Mouse (Mus musculus): Measurements from ENCODE around the gene Gm1604a.
"Not testable (repeated sequence)": the region's sequence is repeated elsewhere in the genome, so short reads cannot be mapped to it uniquely, and the experiment has no call there.

Gm1604a gene

DNA sequence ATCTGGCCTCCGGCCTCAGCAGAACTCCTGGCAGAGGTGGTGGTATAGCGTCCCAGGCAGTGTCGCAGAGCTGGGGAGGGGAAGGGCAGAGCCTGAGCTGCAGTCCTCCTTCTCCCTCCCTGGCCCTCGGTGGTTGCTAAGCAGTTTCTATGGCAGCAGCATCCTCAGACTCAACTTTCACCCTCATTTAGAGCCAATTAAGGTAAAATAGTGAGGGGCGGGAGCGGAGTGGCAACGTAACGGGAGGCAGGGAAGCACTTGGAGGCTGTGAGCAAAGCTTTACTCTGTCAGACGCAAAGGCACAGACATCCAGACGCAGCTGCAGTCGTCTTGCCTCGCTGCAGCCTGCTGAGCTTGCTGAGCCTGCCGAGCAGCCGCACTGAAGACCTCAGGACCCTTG, at the start of gene Gm1604a:
Gm1604a (plus strand) TSS at position 312 of the 400 bp plus-strand sequence.
- not testable (repeated sequence) for DNase-seq (ENCODE audit: low spot score)

DNA sequence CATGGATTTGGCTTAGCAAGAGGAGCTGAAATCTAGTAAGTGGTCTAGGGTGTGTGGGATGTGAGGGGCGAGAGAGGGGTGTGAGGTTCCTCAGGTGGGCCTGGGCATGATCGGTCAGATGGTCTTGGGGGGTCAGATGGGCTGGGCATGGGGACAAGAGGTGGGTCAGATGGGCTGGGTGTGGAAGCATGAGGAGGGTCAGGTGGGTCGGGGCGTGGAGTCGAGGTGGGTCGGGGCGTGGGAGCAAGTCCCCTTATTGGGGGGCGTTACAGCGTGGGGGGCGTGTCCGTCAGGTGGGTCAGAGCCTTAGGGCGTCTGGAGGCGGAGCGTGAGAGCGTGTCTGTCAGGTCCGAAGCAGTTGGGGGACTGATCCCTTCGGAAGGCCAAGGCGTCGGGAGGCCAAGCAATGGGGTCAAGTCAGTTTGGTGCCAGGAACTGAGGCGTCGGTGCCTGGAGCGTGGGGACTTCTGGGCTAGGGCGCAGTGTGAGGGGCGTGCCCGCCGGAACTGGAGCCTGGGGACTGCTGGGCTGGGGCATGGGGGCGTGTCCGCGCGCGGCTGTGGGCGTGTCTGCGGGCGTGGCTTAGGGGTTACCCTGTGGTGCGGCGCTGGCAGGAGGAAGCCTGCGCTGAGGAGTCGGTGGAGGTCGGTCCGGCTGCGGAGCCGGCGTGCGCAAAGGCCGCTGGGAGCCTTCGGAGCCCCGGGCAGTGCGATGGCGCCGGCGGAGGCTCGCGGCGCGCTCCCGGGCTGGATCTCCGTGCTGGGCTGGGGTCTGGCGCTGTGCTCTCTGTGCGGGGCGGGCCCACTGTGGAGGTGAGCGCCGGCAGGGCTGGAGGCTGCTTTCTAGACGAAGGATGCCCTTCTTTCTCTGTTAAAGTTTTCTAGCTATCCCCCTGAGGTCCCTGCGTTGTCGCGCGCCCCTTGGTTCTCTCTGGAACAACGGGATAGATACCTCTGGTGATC, 46.8 kb upstream of the Gm1604a start, which contains the start of gene Gm49721:
Gm49721 (plus strand) TSS at position 618 of the 962 bp plus-strand sequence.
- DNase-seq (ENCODE audit: low spot score): peak; percentile 55

DNA sequence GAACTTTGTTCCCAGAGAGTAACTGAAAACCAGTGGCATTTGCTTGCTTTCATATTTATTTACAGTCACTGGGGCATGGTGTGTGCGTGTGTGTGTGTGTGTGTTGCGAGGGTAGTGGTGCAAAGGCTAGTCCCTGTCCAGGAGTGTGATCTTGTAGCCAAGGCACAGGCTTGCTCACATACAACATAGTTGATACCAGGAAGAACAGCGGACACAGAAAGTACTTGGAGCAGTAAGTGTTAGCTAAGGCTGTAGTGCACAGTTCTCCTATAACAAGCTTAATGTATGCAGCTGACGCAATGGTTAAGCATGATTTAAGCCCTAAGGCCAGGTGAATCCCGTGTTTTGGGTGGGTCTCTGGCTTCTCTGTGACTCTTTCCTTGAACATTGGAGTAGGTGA, 46.0 kb upstream of the Gm1604a start:
- not testable (repeated sequence) for DNase-seq (ENCODE audit: low spot score)

DNA sequence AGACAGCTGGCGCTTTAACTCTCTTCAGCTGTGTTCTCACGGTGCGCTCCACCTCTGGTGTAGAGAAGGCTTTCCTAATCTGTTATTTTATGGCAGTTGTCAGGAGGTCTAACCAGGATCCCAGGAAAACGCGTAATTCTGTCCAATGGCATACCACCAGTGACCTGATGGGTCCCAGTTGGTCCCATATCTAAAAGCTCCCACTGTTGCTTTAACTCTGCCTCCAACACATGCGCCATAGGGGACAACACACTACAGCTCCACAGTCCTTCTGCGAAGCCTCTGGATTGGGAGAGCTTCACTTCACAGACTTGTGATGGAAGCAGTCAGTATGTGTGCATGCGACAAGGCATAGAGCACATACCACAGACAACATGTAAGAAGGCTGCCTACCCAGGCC, 45.2 kb upstream of the Gm1604a start:
- not testable (repeated sequence) for DNase-seq (ENCODE audit: low spot score)

DNA sequence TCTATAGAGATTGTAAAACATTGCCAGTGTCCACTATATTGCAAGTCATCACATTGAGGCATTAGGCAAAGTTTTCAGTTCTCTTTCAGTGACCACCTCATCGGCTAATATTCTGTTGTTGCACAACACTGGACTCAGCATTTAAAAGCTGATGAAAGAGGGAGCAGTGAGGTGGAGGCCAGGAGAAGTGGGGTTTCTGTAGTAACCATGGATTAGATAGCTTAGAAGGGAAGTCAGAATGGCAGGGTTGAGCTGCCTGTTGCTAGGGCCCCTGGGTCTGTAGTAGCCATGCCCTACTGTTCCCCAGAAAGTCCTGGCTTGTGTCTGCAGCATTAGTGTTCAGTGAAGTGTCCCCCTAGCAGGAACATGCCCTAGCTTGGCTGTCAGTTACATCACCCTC, 39.2 kb upstream of the Gm1604a start:
- DNase-seq (ENCODE audit: low spot score): not testable (repeated sequence)

DNA sequence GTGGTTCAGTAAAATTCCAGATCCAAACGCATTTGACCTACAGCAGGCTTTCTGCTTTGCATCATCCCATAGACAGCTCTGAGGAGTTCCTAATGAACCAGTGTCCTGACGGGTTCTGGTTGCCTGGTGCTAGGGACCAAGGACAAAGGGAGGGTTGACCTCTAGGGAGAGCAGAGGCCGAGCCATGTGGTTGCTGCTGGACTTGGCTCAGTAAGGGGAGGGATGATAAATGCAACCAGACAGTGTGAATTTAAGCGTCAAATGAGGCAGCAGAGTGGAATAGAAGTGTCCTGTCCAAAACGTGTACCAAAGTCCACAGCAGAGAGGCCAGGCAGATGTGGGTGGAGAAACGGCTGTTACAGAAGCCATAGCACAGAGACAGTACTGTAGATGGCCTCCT, 29.9 kb upstream of the Gm1604a start:
- not testable (repeated sequence) for DNase-seq (ENCODE audit: low spot score)

DNA sequence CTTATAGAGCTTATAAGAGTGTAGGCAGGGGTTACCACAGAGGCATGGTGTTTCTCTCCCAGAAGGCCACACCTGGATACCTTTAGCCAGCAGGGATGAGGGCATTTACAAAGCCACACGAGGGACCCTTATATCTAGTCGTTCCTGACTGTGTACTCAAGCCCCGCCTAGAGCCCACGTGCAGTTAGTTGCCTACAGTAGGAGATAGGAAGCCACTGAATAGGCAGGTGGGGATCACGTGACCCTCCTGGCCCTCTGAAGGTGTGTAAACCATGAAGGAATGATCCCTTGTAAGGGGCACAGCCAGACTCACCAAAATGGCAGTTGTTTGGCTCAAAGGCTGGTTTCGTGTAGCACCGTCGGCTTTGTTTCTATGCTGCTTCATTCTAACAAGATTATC, 28.5 kb upstream of the Gm1604a start:
- DNase-seq (ENCODE audit: low spot score): not testable (repeated sequence)

DNA sequence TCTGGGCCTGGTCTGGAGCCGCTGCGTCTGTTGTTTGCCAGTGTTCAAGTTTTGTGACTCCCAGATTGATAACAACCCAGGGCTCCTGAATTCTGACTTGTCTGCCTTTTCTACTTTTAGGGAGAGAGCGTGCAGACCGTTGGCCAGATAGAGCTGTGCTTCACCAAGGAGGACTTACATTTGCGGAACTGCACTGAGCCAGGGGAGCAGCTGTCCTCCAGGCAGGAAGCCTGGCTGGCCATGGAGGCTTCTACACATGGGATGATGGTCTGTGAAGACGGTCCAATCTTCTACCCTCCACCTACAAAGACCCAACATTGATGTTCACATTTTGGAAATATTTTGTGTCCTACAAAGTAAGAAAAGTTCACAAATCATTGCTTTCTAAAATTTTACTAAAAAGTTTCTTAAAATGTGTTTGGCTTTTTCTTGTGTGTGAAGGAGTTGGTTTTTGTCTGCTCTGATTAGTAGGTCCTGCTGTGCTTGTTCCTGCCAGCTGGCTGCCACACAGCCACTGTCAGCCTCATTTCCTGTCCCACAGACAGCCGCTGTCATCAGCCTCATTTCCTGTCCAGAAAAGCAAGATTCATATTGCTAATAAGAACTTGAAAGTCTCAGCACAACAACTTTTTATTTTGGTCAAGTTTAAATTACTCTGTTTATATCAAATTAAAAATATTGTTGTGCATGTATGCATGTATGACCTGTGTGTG, 27.4 kb upstream of the Gm1604a start:
- not testable (repeated sequence) for DNase-seq (ENCODE audit: low spot score)

DNA sequence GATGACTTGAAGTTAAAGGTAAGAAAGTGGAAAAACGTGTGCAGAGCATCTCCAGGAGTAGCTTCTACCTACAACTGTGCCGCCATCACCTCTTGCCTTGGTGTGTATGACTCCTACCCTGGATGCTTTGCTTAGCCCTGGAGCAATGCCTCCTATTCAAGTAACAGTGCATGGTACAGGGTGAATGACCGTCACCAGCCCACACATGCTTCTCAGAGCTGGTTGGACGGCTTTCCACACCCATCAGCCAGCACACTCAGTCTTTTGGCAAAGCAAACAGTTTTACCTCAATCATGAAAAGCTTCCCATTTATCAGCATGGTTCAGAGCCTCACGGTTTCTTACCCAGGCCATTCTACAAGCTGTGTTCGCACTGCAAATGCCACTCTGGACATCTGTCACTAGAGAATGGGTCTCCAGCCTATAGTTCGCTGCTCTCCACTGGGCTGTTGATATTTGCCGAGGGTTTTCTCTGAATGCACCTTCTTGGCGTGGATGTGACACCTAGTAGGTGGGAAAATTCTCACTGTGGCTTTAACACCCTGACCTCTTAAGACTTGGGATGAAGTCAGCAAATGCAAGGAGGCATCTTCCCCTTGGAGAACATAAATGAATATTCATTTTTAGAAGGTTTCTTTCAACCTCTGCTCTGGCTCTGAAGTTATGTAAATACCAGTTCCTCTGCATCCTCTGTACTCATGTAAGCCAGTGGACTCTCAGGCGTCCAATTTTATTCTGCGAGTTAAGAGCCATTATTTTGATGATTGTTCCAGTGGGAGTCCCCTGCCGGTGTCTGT, 23.4 kb upstream of the Gm1604a start:
- not testable (repeated sequence) for DNase-seq (ENCODE audit: low spot score)

DNA sequence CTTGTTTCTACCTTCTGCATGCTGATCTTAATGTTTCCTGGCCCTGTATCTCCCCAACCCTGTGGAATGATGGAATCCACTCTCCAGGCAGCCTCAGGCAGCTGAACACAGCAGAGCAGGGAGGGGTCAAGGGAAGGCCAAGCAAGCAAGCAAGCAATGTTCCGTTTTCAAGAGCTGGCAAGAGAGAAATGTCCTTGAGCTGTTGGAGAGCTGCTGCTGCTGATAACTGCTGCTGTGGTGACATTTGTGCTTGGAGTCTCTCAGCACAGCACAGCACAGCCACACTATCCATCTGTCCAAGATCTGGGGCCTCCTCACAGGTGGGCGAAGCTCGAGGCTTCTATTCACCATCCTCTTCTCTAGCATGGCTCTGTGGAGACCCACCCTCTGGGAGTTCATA, 22.0 kb upstream of the Gm1604a start:
- not testable (repeated sequence) for DNase-seq (ENCODE audit: low spot score)

DNA sequence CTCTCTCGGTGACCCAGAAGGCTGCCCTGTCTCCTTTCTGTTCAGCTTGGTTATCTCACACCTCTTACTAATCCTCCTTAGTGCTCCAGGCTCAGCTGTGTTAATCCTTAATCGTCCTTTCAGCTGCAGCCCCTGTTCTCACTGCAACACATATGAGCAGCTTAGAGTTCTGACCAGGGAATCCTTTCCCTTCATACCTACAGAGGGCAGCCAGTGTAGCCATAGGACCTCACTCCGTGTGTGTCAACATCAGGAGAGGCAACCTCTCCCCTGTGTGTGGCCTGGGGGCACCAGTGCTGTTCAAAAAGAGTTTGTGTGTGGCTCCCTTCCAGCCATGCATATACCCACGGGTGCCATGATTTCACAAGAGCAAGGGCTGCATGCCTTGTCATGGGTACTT, 19.7 kb upstream of the Gm1604a start:
- DNase-seq (ENCODE audit: low spot score): not testable (repeated sequence)

DNA sequence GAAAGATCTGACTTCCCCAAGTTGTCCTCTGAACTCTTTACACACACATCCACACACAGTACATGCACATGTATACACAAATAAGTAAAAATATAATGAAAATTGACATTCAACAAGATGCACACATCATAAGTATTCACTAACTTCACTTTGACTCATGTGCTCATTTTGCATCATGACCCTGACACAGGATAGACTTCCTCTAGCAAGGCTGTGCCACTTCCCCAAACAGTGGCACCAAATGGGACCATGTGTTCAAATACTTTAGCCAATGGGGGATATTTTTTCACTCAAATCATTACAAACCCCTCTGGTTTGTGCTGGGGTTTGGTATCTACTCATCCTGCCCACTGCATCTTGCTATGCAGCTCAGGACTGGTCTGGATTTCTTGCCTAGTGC, 16.5 kb upstream of the Gm1604a start:
- not testable (repeated sequence) for DNase-seq (ENCODE audit: low spot score)

DNA sequence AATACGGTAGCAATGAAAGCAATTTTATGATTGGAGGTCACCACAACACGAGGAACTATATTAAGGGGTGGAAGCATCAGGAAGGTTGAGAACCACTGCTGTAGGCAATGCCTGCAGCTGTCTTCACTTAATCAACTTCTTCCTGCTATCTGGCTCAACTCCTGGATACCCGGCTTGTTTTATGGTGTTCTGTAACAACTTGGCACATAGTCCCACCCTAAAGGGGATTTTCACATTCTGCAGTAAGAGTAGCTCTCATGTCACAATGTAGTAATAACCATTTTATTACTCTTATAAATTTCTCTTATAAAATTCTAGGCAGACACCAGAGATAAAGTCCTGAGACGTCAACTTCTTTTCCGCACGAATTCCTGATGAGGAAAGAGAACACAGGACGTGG, 15.9 kb upstream of the Gm1604a start:
- DNase-seq (ENCODE audit: low spot score): not testable (repeated sequence)

DNA sequence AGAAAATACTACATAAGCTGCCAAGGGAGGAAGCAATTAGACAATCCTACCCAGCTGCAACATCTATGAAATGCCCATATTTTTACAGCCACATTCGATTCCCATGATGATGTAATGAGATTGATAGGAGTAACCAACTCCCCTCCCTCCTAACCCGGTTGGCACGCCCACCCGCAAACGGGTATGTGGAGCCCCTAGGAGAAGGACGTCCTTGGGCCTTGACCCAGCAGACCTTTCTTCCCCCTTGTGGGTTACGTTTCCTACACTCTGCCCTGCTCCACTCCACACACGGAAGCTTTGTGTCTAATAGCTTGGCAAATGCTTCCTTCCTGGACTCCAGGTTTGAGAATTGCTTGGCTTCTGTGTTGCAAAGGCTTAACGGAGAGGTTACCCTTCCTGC, 15.5 kb upstream of the Gm1604a start:
- DNase-seq (ENCODE audit: low spot score): not testable (repeated sequence)

DNA sequence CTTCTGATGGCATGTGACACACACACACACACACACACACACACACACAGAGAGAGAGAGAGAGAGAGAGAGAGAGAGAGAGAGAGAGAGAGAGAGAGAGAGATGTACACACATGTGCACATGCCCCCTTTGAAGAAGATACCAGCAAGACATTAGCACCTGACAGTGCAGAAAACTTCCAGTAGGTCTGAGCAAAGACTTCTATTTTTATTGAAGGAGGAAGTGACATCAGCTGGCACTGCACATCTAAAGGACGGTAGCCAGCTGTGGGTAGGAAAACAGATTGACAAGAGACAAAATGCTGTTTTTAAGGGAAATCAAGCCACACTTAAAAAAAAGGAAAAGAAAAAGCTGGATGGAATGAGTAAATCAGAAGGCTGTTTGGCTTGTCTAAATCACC, 11.2 kb upstream of the Gm1604a start:
- not testable (repeated sequence) for DNase-seq (ENCODE audit: low spot score)

DNA sequence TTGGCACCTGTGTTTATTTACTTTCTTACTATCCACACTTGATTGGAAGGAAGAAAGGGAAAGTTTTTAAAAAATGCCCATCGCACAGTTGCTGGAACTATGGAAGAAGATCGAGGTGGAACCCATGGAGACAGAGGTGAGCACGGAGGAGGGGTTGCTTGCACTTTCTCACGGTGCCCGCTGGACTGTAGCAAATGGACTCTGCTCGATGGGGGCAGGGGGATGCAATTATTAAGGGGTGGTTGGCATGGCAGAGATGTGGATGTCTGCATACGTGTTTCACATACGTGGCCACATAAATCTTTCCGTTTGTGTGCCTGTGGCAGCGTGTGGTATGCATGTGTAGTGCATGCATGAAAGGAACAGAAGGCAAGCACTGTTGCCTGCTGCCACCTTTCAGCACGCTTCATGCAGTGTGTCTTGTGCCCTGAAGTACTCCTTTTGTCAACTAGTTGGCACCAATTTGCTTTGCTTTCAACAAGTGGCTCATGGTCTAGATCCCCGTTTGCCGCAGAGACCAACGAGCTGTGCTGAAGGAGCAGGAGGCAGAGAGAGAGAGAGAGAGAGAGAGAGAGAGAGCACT, 487 bp downstream of the Gm1604a start:
- DNase-seq (ENCODE audit: low spot score): not testable (repeated sequence)

DNA sequence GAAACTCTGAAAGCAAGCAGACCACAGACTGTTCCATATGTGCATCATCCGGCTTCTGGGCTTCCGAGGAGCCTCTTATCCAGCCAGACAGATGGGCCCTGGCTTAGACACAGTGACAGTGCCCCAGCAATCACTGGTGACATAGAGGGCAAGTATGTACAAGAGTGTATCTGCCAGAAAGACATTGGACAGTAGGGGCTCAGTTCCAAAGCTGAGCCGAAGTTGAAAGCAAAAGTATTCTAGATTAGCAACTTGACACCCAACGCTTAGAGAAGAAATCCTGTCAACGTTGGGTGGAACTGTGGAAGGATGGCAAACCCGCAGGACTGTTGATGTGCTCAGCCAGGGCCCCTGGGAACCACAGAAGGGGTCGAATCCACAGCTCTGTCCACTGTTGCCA, 4.8 kb downstream of the Gm1604a start:
- DNase-seq (ENCODE audit: low spot score): not testable (repeated sequence)

DNA sequence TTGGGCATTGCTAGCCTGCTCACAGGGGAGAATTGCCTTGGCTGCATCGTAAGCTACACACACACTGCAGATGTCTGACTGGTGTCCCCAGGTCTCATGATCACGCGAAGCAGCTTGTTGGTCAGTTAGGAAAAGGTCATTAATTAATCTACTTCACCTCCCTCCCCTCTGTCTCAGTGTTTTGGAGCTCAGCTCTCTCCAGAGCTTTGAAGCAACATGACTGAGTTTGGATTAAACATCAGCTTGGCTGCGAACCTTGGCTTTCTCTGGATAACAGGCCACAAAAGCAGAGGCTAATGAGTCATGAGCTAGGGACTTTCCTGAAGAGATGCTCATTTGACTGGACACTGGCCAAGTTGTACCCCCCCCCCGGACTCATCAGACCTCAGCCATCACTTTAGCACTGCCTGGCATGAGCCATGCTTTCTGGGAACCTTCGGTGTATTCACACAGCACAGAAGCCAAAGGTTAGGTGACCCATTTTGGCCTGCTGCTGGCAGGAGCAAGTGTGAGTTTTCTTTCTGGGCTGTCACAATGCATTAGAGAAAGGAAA, 5.3 kb downstream of the Gm1604a start:
- DNase-seq (ENCODE audit: low spot score): not testable (repeated sequence)

DNA sequence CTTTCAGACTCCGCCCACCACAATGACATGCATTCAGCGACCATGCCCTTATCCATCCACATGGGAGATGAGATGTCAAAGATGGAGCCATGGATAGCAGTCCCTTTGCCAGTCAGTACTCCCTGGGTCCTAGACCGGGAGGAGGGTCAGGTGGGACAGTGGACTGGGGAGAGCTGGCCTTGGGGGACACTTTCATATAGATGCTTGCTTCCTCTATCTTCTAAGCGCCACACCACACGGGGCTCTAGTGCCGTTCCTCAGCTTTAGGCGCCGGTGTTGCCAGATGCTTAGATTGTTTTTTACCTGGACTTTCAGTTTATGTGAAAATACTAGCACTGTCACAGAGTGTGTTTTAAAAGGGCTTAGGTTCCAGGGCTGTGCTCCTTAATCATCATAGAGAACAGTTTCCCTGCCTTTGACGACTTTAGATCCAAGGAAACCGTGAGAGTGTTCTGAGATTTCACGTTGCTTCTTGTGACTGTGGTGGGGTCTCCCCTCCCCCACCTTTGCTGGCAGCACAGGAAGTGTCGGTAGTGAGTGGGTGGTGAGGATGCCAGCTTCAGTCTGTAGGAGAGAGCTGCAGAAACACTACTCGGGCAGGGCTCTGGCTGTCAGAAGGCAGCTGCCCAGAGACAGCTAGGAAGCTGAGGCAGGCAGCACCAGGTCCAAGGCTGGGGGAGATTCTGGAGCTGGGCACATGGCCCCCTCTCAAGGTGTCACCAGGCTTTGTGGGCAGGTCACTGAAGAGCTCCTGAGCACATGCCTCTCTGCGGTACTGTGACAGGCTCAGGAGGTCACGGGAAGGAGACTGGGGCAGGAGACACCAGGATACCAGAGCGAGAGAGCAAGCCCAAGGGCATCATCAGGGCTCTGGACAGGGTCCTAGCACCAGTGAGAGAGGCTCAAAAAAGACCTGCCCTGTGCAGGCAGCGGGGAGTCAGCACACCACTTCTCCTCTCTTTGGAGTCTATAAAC, 8.1 kb downstream of the Gm1604a start:
- not testable (repeated sequence) for DNase-seq (ENCODE audit: low spot score)

DNA sequence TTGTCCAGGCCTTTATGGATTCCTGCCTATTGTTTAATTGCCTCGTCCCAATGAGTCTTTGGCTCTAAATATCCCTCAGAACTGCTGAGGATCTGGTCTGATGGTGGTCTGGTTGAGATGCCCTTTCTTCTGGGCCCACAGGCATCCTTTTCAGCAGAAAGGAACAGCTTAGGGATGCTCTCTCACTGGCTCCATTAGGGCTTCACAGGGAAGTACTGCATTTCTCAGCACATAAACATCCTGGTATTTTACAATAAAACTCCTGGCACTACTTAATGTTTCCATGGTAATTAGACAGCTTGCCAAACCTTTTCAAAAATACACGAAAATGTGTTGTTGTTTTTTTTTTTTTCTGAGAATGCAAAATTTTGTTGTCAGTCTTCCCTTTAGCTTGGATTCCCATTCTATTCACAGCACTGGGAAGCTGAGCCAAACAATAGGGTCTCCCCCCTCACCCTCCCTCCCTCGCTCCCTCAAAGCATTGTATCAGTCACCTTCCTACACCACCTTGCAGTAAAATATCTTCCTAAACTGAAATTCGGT, 43.7 kb downstream of the Gm1604a start:
- DNase-seq (ENCODE audit: low spot score): not testable (repeated sequence)

All from ovary, postnatal 14 days (tissue).